Mouse (Mus musculus): ENCODE measurements around the gene Tnfaip2. TPM values are rescaled to one million over a fixed set of nuclear protein-coding genes. Genes with fewer than 3 reads are reported as not detected.

Gene Tnfaip2
- total RNA-seq, 1 experiment from 2014 or later, result 14.4 TPM

GRCm38 (mm10) chr12:111474893-111475643 is 32.8 kb downstream of the Tnfaip2 start:
- peak; percentile 80 for DNase-seq

- no peak for DNase-seq
Measured at GRCm38 (mm10) chr12:111478924-111479323, 36.7 kb downstream of the Tnfaip2 start.

- peak; percentile 66 for DNase-seq
Measured at GRCm38 (mm10) chr12:111479917-111480316, 37.6 kb downstream of the Tnfaip2 start.

GRCm38 (mm10) chr12:111485046-111485651 is 42.9 kb downstream of the Tnfaip2 start:
- no peak for DNase-seq

- DNase-seq, result peak; percentile 45
Measured at GRCm38 (mm10) chr12:111485652-111486306, 43.5 kb downstream of the Tnfaip2 start, which contains the start of gene Gm266. TSS of gene Gm266 (minus strand) at chr12:111485823.

GRCm38 (mm10) chr12:111486455-111486854 is 44.2 kb downstream of the Tnfaip2 start:
- DNase-seq, result no peak

GRCm38 (mm10) chr12:111489261-111489865 is 47.1 kb downstream of the Tnfaip2 start:
- DNase-seq, result no peak

- peak; percentile 51 for DNase-seq
Measured at GRCm38 (mm10) chr12:111494931-111495330, 52.7 kb downstream of the Tnfaip2 start.

GRCm38 (mm10) chr12:111497076-111497475 is 54.8 kb downstream of the Tnfaip2 start:
- no peak for DNase-seq

- DNase-seq, result no peak
Measured at GRCm38 (mm10) chr12:111499617-111500016, 57.3 kb downstream of the Tnfaip2 start.

- DNase-seq, result no peak
Measured at GRCm38 (mm10) chr12:111500725-111501124, 58.5 kb downstream of the Tnfaip2 start.

GRCm38 (mm10) chr12:111503063-111503567 is 60.8 kb downstream of the Tnfaip2 start:
- no peak for DNase-seq

- no peak for DNase-seq
Measured at GRCm38 (mm10) chr12:111503571-111503970, 61.3 kb downstream of the Tnfaip2 start.

Other genes starting within 250 kb of the Tnfaip2 start
- not detected in 2 replicates for gene Amn, start 171.4 kb upstream of the Tnfaip2 start, total RNA-seq (2021)
- gene Cdc42bpb, start 64.8 kb upstream of the Tnfaip2 start, total RNA-seq (2021), result 133 and 149 TPM in 2 replicates
- gene Lbhd2, start 35.7 kb upstream of the Tnfaip2 start, total RNA-seq (2021), result 0.56 and 0.79 TPM in 2 replicates
- gene Exoc3l4, start 25.5 kb upstream of the Tnfaip2 start, total RNA-seq (2021), result 4.6 and 5.2 TPM in 2 replicates
- 0.60 TPM in 1 of 2 replicates, not detected in the other for gene Gm266, start 43.4 kb downstream of the Tnfaip2 start, total RNA-seq (2021)
- 334 and 370 TPM in 2 replicates for gene Eif5, start 95.5 kb downstream of the Tnfaip2 start, total RNA-seq (2021)
- gene Mark3, start 132.1 kb downstream of the Tnfaip2 start, total RNA-seq (2021), result 98.3 and 98.5 TPM in 2 replicates
- gene Ckb, start 229.9 kb downstream of the Tnfaip2 start, total RNA-seq (2021), result 62.6 and 83.5 TPM in 2 replicates
- gene Trmt61a, start 235.6 kb downstream of the Tnfaip2 start, total RNA-seq (2021), result 14.2 and 15.5 TPM in 2 replicates

Data from adrenal gland, postnatal 14 days (tissue).